In genomic region chr1:89538163-89538946, GRCm38 (mm10) we compare ENCODE assay signal across 15 mouse cellular contexts.
DNase-seq lines count a peak whose midpoint lies in the region; ATAC-seq and TF ChIP-seq lines count a peak whose summit lies in the region.
"Had no signal": no experiment of that assay in that cellular context is flagged by ENCODE, and none has a peak within 500 bp of the region (broad histone marks: within the 10 kb centered on the region; RNA-seq: fewer than 3 reads in every experiment).

No protein-coding gene starts in this region.

- no peak overlapping the region for H3ac ChIP-seq in myocyte (ENCODE audit: control insufficient read depth, insufficient read length)

- H3K27me3 ChIP-seq in kidney, embryonic 15.5 days: no peaks in the 10 kb centered on the region
- no peaks in the 10 kb centered on the region for H3K27me3 ChIP-seq in neural tube, embryonic 13.5 days
- H3K27me3 ChIP-seq in myocyte (ENCODE audit: control insufficient read depth, insufficient read depth, insufficient read length): no peaks in the 10 kb centered on the region
- H3K27me3 ChIP-seq: intestine, embryonic 15.5 days; lung, embryonic 15.5 days; neural tube, embryonic 12.5 days had no signal

- 25% methylated on average over 18 of the region's 18 CpGs for WGBS in kidney, embryonic 15.5 days
- 57% methylated on average over 18 of the region's 18 CpGs for WGBS in neural tube, embryonic 13.5 days

- H3K27ac ChIP-seq in kidney, embryonic 15.5 days: peak overlapping the region; percentile 59
- H3K27ac ChIP-seq in neural tube, embryonic 13.5 days (replicated peaks): peak overlapping the region; percentile 38
- H3K27ac ChIP-seq: intestine, embryonic 15.5 days; lung, embryonic 15.5 days; neural tube, embryonic 12.5 days had no signal

- H3K79me2 ChIP-seq in myocyte (ENCODE audit: control insufficient read depth, insufficient read depth): peaks cover 93% of the 10 kb centered on the region

- H3K4me3 ChIP-seq in kidney, embryonic 15.5 days (replicated peaks): no peak overlapping the region
- H3K4me3 ChIP-seq in neural tube, embryonic 13.5 days: no peak overlapping the region
- no peak overlapping the region for H3K4me3 ChIP-seq in myocyte
- H3K4me3 ChIP-seq: intestine, embryonic 15.5 days; lung, embryonic 15.5 days; neural tube, embryonic 12.5 days had no signal

- H3K9ac ChIP-seq in kidney, embryonic 15.5 days: no peak overlapping the region
- H3K9ac ChIP-seq in neural tube, embryonic 13.5 days: no peak overlapping the region
- H3K9ac ChIP-seq: intestine, embryonic 15.5 days; lung, embryonic 15.5 days; neural tube, embryonic 12.5 days had no signal

- peak; percentile 73 for ATAC-seq in kidney, embryonic 15.5 days (replicated peaks; ENCODE audit: low FRiP score)
- no peak for ATAC-seq in neural tube, embryonic 13.5 days (ENCODE audit: low read depth)
- ATAC-seq: forebrain, embryonic 16.5 days; intestine, embryonic 15.5 days had no signal

- H3K36me3 ChIP-seq in kidney, embryonic 15.5 days: no peaks in the 10 kb centered on the region
- H3K36me3 ChIP-seq in neural tube, embryonic 13.5 days: no peaks in the 10 kb centered on the region
- no peaks in the 10 kb centered on the region for H3K36me3 ChIP-seq in myocyte (ENCODE audit: control insufficient read depth, insufficient read depth)
- H3K36me3 ChIP-seq: intestine, embryonic 15.5 days; lung, embryonic 15.5 days; neural tube, embryonic 12.5 days had no signal

- peak; percentile 15 for TF ChIP-seq POLR2A in myocyte (IDR thresholded peaks at IDR 0.05; ENCODE audit: insufficient read length, low read depth)

- DNase-seq in adrenal gland, adult 2 months: peak; percentile 31
- no peak for DNase-seq in adrenal gland, adult 8-10 months
- DNase-seq in kidney, adult 11 months: no peak
- no peak for DNase-seq in neural tube, embryonic 10.5 days (ENCODE audit: extremely low spot score, low spot score)
- DNase-seq in layer of hippocampus, postnatal 10 days (ENCODE audit: low spot score in 2 of 2): no peak
- DNase-seq: cerebellum, adult 8-10 months; heart, adult 11 months; thymus, postnatal 14 days had no signal

- peaks cover 80% of the 10 kb centered on the region for H3K4me1 ChIP-seq in kidney, embryonic 15.5 days
- peaks cover 79% of the 10 kb centered on the region for H3K4me1 ChIP-seq in neural tube, embryonic 13.5 days (replicated peaks)

- no peaks in the 10 kb centered on the region for H3K9me3 ChIP-seq in kidney, embryonic 15.5 days (replicated peaks)
- H3K9me3 ChIP-seq in neural tube, embryonic 13.5 days: no peaks in the 10 kb centered on the region
- H3K9me3 ChIP-seq: intestine, embryonic 15.5 days; lung, embryonic 15.5 days; neural tube, embryonic 12.5 days had no signal

- H3K4me2 ChIP-seq in kidney, embryonic 15.5 days: 0 out of 2 replicates have a peak overlapping the region, but pooled peaks have one; percentile 27
- no peak overlapping the region for H3K4me2 ChIP-seq in neural tube, embryonic 13.5 days
- H3K4me2 ChIP-seq in myocyte (ENCODE audit: low read depth): peak overlapping the region; percentile 64
- H3K4me2 ChIP-seq: intestine, embryonic 15.5 days; lung, embryonic 15.5 days; neural tube, embryonic 12.5 days had no signal

TF ChIP-seq in myocyte, 11 proteins besides CTCF, POLR2A, EP300 and RAD21:
- TF ChIP-seq SRF (IDR thresholded peaks at IDR 0.05; ENCODE audit: control insufficient read depth, insufficient read length, low read depth) (peak; percentile 5), POLR2AphosphoS2 (IDR thresholded peaks at IDR 0.05; ENCODE audit: insufficient read length, low read depth) (no peak), USF1 (IDR thresholded peaks at IDR 0.05; ENCODE audit: low read depth) (no peak), TCF3 (IDR thresholded peaks at IDR 0.05; ENCODE audit: insufficient read length, low read depth) (peak; percentile 96), CEBPB (IDR thresholded peaks at IDR 0.05; ENCODE audit: insufficient read depth, poor library complexity, severe bottlenecking) (no peak), MAX (IDR thresholded peaks at IDR 0.05; ENCODE audit: low read depth) (no peak), E2F4 (IDR thresholded peaks at IDR 0.05; ENCODE audit: insufficient read depth) (no peak), REST (IDR thresholded peaks at IDR 0.05; ENCODE audit: insufficient read depth, insufficient read length) (no peak), MYOD1 (IDR thresholded peaks at IDR 0.05; ENCODE audit: control insufficient read depth in 1 of 3, insufficient read length in 2 of 3, low read depth in 2 of 3) (peak; percentile 94 to 100 (median 99)), TCF12 (IDR thresholded peaks at IDR 0.05; ENCODE audit: insufficient read depth, poor library complexity, severe bottlenecking) (peak; percentile 96), MYOG (IDR thresholded peaks at IDR 0.05; ENCODE audit: control insufficient read depth in 1 of 3, insufficient read depth in 1 of 3, insufficient read length in 2 of 3, low read depth in 2 of 3) (peak; percentile 80 to 98 (median 93))
